Mouse (Mus musculus): ENCODE results near the gene Pum2. TPM values are rescaled to one million over a fixed set of nuclear protein-coding genes. Genes with fewer than 3 reads are reported as not detected.
"Not testable (repeated sequence)": the region's sequence is repeated elsewhere in the genome, so short reads cannot be mapped to it uniquely, and the experiment has no call there.

Gene Pum2
- 48.9 and 55.1 TPM in 2 replicates for polyA plus RNA-seq (2015; fragmentation: Nextera tagmentation; extraction: Ambion mirVana)

DNA sequence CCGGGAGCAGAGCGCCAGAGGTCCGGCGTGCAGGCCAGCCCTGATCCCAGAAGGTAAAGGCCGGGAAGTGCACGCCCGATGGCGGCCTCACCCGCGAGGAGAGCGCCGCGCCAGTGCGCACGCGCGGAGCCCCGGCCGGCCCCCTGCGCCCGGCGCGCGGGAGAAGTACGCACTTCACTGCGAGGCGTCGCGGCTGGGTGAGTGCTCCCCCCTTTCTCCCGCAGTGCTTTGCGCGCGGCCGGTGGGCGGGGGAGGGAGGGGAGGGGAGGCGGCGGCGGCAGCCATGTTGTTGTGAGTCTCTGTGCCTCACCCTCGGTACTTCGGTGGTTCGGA, at the start of gene Pum2:
Gene Pum2 (plus strand): TSS at position 161 of the 333 bp plus-strand sequence.
- WGBS: under 1% methylated on average over 31 of the region's 41 CpGs
- no peaks in the 10 kb centered on the region for H3K27me3 ChIP-seq (ENCODE audit: control insufficient read depth, insufficient read depth, low read depth, low read length)
- peaks cover 24% of the 10 kb centered on the region for H3K4me1 ChIP-seq (ENCODE audit: control insufficient read depth, insufficient read depth, low read length)
- H3K4me2 ChIP-seq (ENCODE audit: low read length): peak within 1 kb of the TSS; percentile 83
- peak within 1 kb of the TSS; percentile 99 for H3K27ac ChIP-seq (ENCODE audit: low read length)
- H3K9me3 ChIP-seq (replicated peaks; ENCODE audit: control insufficient read depth, low read length, poor library complexity, severe bottlenecking): no peaks in the 10 kb centered on the region
- peak; percentile 96 for ATAC-seq
- H3K4me3 ChIP-seq (ENCODE audit: low read depth, low read length): peak within 1 kb of the TSS; percentile 92
- H3K36me3 ChIP-seq (ENCODE audit: control insufficient read depth, insufficient read depth, low read length): no peaks in the 10 kb centered on the region
- H3K9ac ChIP-seq (ENCODE audit: low read depth, low read length): peak within 1 kb of the TSS; percentile 98

DNA sequence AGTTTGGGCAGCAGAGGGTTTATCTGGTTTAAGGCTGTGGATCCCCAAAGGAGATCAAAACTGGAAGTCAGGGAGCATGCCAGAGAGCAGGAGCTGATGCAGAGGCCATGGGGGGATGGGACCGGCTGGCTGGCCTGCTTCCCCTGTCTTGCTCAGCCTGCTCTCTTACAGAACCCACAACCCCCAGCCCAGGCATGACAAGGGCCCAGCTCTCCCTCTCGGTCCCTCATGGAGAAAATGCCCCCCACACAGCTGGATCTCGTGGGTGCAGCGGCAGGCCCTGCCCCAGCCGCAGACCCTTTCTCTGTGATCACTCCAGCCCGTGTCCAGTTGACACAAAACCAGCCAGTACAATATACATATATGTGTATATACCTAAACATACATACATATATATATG, 44.4 kb upstream of the Pum2 start:
- no peak overlapping the region for H3K4me3 ChIP-seq (ENCODE audit: low read depth, low read length)
- no peak overlapping the region for H3K4me2 ChIP-seq (ENCODE audit: low read length)
- no peaks in the 10 kb centered on the region for H3K27me3 ChIP-seq (ENCODE audit: control insufficient read depth, insufficient read depth, low read depth, low read length)
- H3K9ac ChIP-seq (ENCODE audit: low read depth, low read length): no peak overlapping the region
- H3K36me3 ChIP-seq (ENCODE audit: control insufficient read depth, insufficient read depth, low read length): no peaks in the 10 kb centered on the region
- WGBS: 98% methylated on average over 6 of the region's 6 CpGs
- ATAC-seq: no peak
- no peaks in the 10 kb centered on the region for H3K4me1 ChIP-seq (ENCODE audit: control insufficient read depth, insufficient read depth, low read length)
- no peaks in the 10 kb centered on the region for H3K9me3 ChIP-seq (replicated peaks; ENCODE audit: control insufficient read depth, low read length, poor library complexity, severe bottlenecking)
- no peak overlapping the region for H3K27ac ChIP-seq (ENCODE audit: low read length)

GRCm38 (mm10) chr12:8631691-8632090, 42.2 kb upstream of the Pum2 start:
- Histone ChIP-seq H3K9ac (ENCODE audit: low read depth, low read length) (no peak overlapping the region), H3K9me3 (replicated peaks; ENCODE audit: control insufficient read depth, low read length, poor library complexity, severe bottlenecking) (no peaks in the 10 kb centered on the region), H3K27ac (ENCODE audit: low read length) (no peak overlapping the region), H3K4me2 (ENCODE audit: low read length) (no peak overlapping the region), H3K27me3 (ENCODE audit: control insufficient read depth, insufficient read depth, low read depth, low read length) (no peaks in the 10 kb centered on the region), H3K4me3 (ENCODE audit: low read depth, low read length) (no peak overlapping the region), H3K36me3 (ENCODE audit: control insufficient read depth, insufficient read depth, low read length) (no peaks in the 10 kb centered on the region), H3K4me1 (ENCODE audit: control insufficient read depth, insufficient read depth, low read length) (no peaks in the 10 kb centered on the region)
- 100% methylated on average over 1 of the region's 1 CpGs for WGBS
- ATAC-seq: no peak

DNA sequence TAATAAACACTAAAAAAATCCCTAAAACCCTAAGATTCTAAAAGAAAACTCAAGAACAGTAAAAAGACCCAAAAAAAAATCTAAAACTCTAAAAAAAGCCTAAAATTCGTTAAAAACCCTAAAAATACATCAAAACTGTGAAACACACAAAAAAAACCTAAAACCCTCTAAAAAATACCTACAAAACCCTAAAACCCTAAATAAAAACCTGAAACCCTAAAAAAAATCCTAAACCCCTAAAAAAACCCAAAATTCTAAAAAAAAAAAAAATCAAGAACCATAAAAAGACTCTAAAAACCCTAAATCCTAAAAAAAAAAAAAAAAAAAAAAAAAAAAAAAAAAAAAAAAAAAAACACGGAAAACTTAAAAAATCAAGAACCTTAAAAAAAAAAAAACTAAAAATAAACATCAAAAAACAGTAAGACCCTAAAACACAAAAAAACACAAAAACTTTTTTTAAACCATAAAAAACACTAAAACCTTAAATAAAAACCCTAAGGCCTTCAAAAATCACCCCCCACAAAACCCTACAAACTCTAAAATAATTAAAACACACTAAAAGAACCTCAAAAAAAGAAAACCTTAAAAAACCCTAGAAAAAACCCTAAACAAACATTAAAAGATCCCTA, 41.1 kb upstream of the Pum2 start:
- Histone ChIP-seq H3K27ac (ENCODE audit: low read length) (no peak overlapping the region), H3K4me1 (ENCODE audit: control insufficient read depth, insufficient read depth, low read length) (no peaks in the 10 kb centered on the region), H3K4me3 (ENCODE audit: low read depth, low read length) (no peak overlapping the region), H3K4me2 (ENCODE audit: low read length) (no peak overlapping the region), H3K9ac (ENCODE audit: low read depth, low read length) (no peak overlapping the region), H3K36me3 (ENCODE audit: control insufficient read depth, insufficient read depth, low read length) (no peaks in the 10 kb centered on the region), H3K9me3 (replicated peaks; ENCODE audit: control insufficient read depth, low read length, poor library complexity, severe bottlenecking) (no peaks in the 10 kb centered on the region), H3K27me3 (ENCODE audit: control insufficient read depth, insufficient read depth, low read depth, low read length) (no peaks in the 10 kb centered on the region)
- ATAC-seq: no peak
- 80% methylated on average over 2 of the region's 2 CpGs for WGBS

DNA sequence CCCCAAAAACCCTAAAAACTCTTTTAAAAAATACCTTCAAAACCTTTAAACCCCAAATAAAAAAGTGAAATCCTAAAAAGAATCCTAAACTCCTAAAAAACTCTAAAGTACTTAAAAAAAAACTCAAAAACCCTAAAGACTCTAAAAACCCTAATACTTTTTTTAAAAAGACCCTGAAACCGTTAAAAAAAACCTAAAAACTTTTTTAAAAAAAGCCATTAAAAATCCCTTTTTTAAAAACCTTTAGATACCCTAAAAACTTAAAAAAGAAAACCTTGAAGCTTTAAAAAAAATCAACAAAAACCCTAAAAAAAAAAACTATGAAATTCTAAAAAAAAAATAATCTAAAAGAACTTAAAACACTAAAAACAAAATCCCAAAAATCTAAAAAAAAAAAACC, 39.6 kb upstream of the Pum2 start:
- no peak overlapping the region for H3K9ac ChIP-seq (ENCODE audit: low read depth, low read length)
- no peak overlapping the region for H3K4me3 ChIP-seq (ENCODE audit: low read depth, low read length)
- no peaks in the 10 kb centered on the region for H3K9me3 ChIP-seq (replicated peaks; ENCODE audit: control insufficient read depth, low read length, poor library complexity, severe bottlenecking)
- H3K4me1 ChIP-seq (ENCODE audit: control insufficient read depth, insufficient read depth, low read length): no peaks in the 10 kb centered on the region
- H3K36me3 ChIP-seq (ENCODE audit: control insufficient read depth, insufficient read depth, low read length): no peaks in the 10 kb centered on the region
- no peak for ATAC-seq
- 96% methylated on average over 1 of the region's 1 CpGs for WGBS
- H3K4me2 ChIP-seq (ENCODE audit: low read length): no peak overlapping the region
- H3K27me3 ChIP-seq (ENCODE audit: control insufficient read depth, insufficient read depth, low read depth, low read length): no peaks in the 10 kb centered on the region
- H3K27ac ChIP-seq (ENCODE audit: low read length): no peak overlapping the region

DNA sequence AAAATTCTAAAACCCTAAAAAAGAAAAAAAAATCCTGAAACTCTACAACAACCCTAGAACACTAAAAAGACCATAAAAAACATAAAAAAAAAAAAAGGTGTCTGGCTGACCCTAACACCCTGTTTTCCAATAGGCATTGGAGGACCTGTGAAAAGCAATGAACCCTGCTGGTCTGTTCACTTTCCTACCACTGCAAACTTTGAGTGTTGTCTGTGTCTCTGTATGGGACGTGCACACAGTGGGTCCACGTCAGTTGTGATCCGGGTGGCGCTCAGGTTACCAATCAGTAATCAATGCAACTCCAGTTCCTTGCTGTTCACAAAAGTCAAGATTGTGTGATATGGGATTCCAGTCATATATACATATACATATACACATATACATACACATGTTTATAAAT, 38.4 kb upstream of the Pum2 start:
- ATAC-seq: no peak
- H3K27ac ChIP-seq (ENCODE audit: low read length): no peak overlapping the region

DNA sequence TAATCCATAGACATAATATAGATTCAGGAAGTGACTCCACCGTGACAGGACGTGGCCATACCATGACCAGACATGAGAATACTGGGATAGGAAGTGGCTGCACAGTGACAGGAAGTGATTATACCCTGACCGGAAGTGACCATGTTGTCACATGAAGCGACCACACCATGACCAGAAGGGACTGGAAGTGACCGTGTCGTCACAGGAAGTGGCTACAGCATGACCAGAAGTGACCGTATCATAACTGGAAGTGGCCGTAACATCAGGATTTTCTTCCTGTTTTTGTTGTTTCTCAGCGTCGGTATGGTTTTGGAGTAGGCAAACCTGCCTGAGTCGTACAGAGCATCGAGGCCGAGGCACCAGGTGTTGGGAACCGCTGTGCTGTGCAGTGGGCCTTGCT, 37.0 kb upstream of the Pum2 start:
- Histone ChIP-seq H3K27ac (ENCODE audit: low read length) (no peak overlapping the region), H3K4me3 (ENCODE audit: low read depth, low read length) (no peak overlapping the region), H3K4me2 (ENCODE audit: low read length) (no peak overlapping the region), H3K27me3 (ENCODE audit: control insufficient read depth, insufficient read depth, low read depth, low read length) (no peaks in the 10 kb centered on the region), H3K36me3 (ENCODE audit: control insufficient read depth, insufficient read depth, low read length) (no peaks in the 10 kb centered on the region), H3K9ac (ENCODE audit: low read depth, low read length) (no peak overlapping the region), H3K4me1 (ENCODE audit: control insufficient read depth, insufficient read depth, low read length) (0 out of 2 replicates have a peak, but pooled peaks cover 2% of the 10 kb centered on the region), H3K9me3 (replicated peaks; ENCODE audit: control insufficient read depth, low read length, poor library complexity, severe bottlenecking) (no peaks in the 10 kb centered on the region)
- ATAC-seq: no peak
- WGBS: 97% methylated on average over 14 of the region's 14 CpGs

More for the DNA sequence above, 38.4 kb upstream of the Pum2 start:
- 97% methylated on average over 4 of the region's 4 CpGs for WGBS
- Histone ChIP-seq H3K27me3 (ENCODE audit: control insufficient read depth, insufficient read depth, low read depth, low read length) (no peaks in the 10 kb centered on the region), H3K4me3 (ENCODE audit: low read depth, low read length) (no peak overlapping the region), H3K9ac (ENCODE audit: low read depth, low read length) (no peak overlapping the region), H3K36me3 (ENCODE audit: control insufficient read depth, insufficient read depth, low read length) (no peaks in the 10 kb centered on the region), H3K9me3 (replicated peaks; ENCODE audit: control insufficient read depth, low read length, poor library complexity, severe bottlenecking) (no peaks in the 10 kb centered on the region), H3K4me1 (ENCODE audit: control insufficient read depth, insufficient read depth, low read length) (no peaks in the 10 kb centered on the region), H3K4me2 (ENCODE audit: low read length) (no peak overlapping the region)

GRCm38 (mm10) chr12:8638411-8639087, 35.4 kb upstream of the Pum2 start:
- not testable (repeated sequence) for H3K9ac ChIP-seq (ENCODE audit: low read depth, low read length); ATAC-seq
- 77% methylated on average over 10 of the region's 10 CpGs for WGBS

DNA sequence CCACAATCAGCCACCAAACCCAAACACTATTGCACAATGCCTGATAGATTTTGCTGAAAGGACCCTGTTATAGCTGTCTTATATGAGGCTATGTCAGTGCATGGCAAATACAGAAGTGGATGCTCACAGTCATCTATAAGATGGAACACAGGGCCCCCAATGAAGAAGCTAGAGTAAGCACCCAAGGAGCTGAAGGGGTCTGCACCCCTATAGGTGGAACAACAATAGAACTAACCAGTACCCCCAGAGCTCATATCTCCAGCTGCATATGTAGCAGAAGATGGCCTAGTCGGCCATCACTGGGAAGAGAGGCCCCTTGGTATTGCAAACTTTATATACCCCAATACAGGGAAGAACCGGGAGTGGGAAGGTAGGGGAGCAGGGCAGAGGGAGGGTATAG, 33.7 kb upstream of the Pum2 start:
- not testable (repeated sequence) for H3K36me3 ChIP-seq (ENCODE audit: control insufficient read depth, insufficient read depth, low read length); H3K27ac ChIP-seq (ENCODE audit: low read length); H3K27me3 ChIP-seq (ENCODE audit: control insufficient read depth, insufficient read depth, low read depth, low read length); H3K9me3 ChIP-seq (replicated peaks; ENCODE audit: control insufficient read depth, low read length, poor library complexity, severe bottlenecking); H3K4me1 ChIP-seq (ENCODE audit: control insufficient read depth, insufficient read depth, low read length)
- ATAC-seq: peak; percentile 29
- WGBS: 2% methylated on average over 2 of the region's 2 CpGs
- Histone ChIP-seq H3K4me3 (ENCODE audit: low read depth, low read length) (peak overlapping the region; percentile 71), H3K9ac (ENCODE audit: low read depth, low read length) (peak overlapping the region; percentile 53; the same call in 1 of the 2 replicates), H3K4me2 (ENCODE audit: low read length) (peak overlapping the region; percentile 55)

More at GRCm38 (mm10) chr12:8638411-8639087, 35.4 kb upstream of the Pum2 start:
- not testable (repeated sequence) for H3K36me3 ChIP-seq (ENCODE audit: control insufficient read depth, insufficient read depth, low read length); H3K27me3 ChIP-seq (ENCODE audit: control insufficient read depth, insufficient read depth, low read depth, low read length); H3K9me3 ChIP-seq (replicated peaks; ENCODE audit: control insufficient read depth, low read length, poor library complexity, severe bottlenecking); H3K4me2 ChIP-seq (ENCODE audit: low read length); H3K4me3 ChIP-seq (ENCODE audit: low read depth, low read length); H3K4me1 ChIP-seq (ENCODE audit: control insufficient read depth, insufficient read depth, low read length); H3K27ac ChIP-seq (ENCODE audit: low read length)

Data from midbrain, embryonic 16.5 days (tissue).